Mouse (Mus musculus) megakaryocyte, embryonic 14.5 days (primary cell): ENCODE measurements around the gene Hist2h2be.

Source experiments
- FLI1 ChIP-seq: IDR thresholded peaks from 2 replicates; pipeline ENCODE4 v1.6.1; 2012; ENCODE audit warnings: low read length, inconsistent platforms, mixed read lengths
- GATA1 ChIP-seq: IDR thresholded peaks from 3 replicates; pipeline ENCODE4 v1.6.1; 2012; ENCODE audit warnings: mixed read lengths, low read length, inconsistent platforms, borderline replicate concordance

DNA sequence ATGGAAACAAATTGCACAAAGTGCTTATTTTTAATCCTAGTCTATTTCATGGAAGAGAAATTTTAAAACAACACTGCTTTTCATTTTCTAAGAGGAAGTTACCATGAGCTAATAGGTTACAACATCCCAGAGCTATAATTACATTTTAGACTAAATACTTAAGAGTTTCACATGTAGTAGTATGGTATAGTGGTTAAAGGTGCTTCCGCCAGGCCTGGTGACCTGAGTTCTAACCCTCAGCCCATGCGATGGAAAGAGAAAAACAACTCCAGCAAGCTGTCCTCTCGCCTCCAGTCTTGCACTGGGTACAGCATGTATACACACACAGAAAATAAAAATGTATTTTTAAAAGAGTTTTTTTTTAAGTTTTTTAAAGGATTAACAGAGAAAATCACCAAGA is 30.9 kb downstream of the Hist2h2be start:
- no peak for TF ChIP-seq GATA1
- TF ChIP-seq FLI1 = no peak
